Mouse (Mus musculus): ENCODE measurements around the gene Adcy6.

Adcy6 gene

GRCm38 (mm10) chr15:98609331-98610130 is at the start of gene Adcy6:
TSS of gene Adcy6 (minus strand) at chr15:98610076.
- in situ Hi-C loops (cut with MboI; ENCODE audit: low pct_unique_long_range_greater_than_20kb in 1 of 2, low sequenced_read_pairs in 2 of 2, unreplicated experiment in 1 of 2), result no loop called here

- in situ Hi-C loops (cut with MboI; ENCODE audit: low pct_unique_long_range_greater_than_20kb in 1 of 2, low sequenced_read_pairs in 2 of 2, unreplicated experiment in 1 of 2), result no loop called here
Measured at GRCm38 (mm10) chr15:98656982-98657751, 47.3 kb upstream of the Adcy6 start.

GRCm38 (mm10) chr15:98652174-98652573 is 42.3 kb upstream of the Adcy6 start:
- in situ Hi-C loops (cut with MboI; ENCODE audit: low pct_unique_long_range_greater_than_20kb in 1 of 2, low sequenced_read_pairs in 2 of 2, unreplicated experiment in 1 of 2), result no loop called here

- in situ Hi-C loops (cut with MboI; ENCODE audit: low pct_unique_long_range_greater_than_20kb in 1 of 2, low sequenced_read_pairs in 2 of 2, unreplicated experiment in 1 of 2), result no loop called here
Measured at GRCm38 (mm10) chr15:98651431-98651830, 41.6 kb upstream of the Adcy6 start.

- in situ Hi-C loops (cut with MboI; ENCODE audit: low pct_unique_long_range_greater_than_20kb in 1 of 2, low sequenced_read_pairs in 2 of 2, unreplicated experiment in 1 of 2), result no loop called here
Measured at GRCm38 (mm10) chr15:98648071-98648470, 38.2 kb upstream of the Adcy6 start.

- in situ Hi-C loops (cut with MboI; ENCODE audit: low pct_unique_long_range_greater_than_20kb in 1 of 2, low sequenced_read_pairs in 2 of 2, unreplicated experiment in 1 of 2), result no loop called here
Measured at GRCm38 (mm10) chr15:98647308-98647707, 37.4 kb upstream of the Adcy6 start.

- in situ Hi-C loops (cut with MboI; ENCODE audit: low pct_unique_long_range_greater_than_20kb in 1 of 2, low sequenced_read_pairs in 2 of 2, unreplicated experiment in 1 of 2), result no loop called here
Measured at GRCm38 (mm10) chr15:98646737-98647136, 36.9 kb upstream of the Adcy6 start.

- in situ Hi-C loops (cut with MboI; ENCODE audit: low pct_unique_long_range_greater_than_20kb in 1 of 2, low sequenced_read_pairs in 2 of 2, unreplicated experiment in 1 of 2), result no loop called here
Measured at GRCm38 (mm10) chr15:98645057-98646026, 35.5 kb upstream of the Adcy6 start.

GRCm38 (mm10) chr15:98644406-98644805 is 34.5 kb upstream of the Adcy6 start:
- in situ Hi-C loops (cut with MboI; ENCODE audit: low pct_unique_long_range_greater_than_20kb in 1 of 2, low sequenced_read_pairs in 2 of 2, unreplicated experiment in 1 of 2), result no loop called here

- in situ Hi-C loops (cut with MboI; ENCODE audit: low pct_unique_long_range_greater_than_20kb in 1 of 2, low sequenced_read_pairs in 2 of 2, unreplicated experiment in 1 of 2), result no loop called here
Measured at GRCm38 (mm10) chr15:98640157-98640556, 30.3 kb upstream of the Adcy6 start.

- in situ Hi-C loops (cut with MboI; ENCODE audit: low pct_unique_long_range_greater_than_20kb in 1 of 2, low sequenced_read_pairs in 2 of 2, unreplicated experiment in 1 of 2), result no loop called here
Measured at GRCm38 (mm10) chr15:98637155-98637554, 27.3 kb upstream of the Adcy6 start.

GRCm38 (mm10) chr15:98636517-98636916 is 26.6 kb upstream of the Adcy6 start:
- in situ Hi-C loops (cut with MboI; ENCODE audit: low pct_unique_long_range_greater_than_20kb in 1 of 2, low sequenced_read_pairs in 2 of 2, unreplicated experiment in 1 of 2), result no loop called here

GRCm38 (mm10) chr15:98635291-98635841 is 25.5 kb upstream of the Adcy6 start:
- in situ Hi-C loops (cut with MboI; ENCODE audit: low pct_unique_long_range_greater_than_20kb in 1 of 2, low sequenced_read_pairs in 2 of 2, unreplicated experiment in 1 of 2), result no loop called here

GRCm38 (mm10) chr15:98634541-98635081 is 24.7 kb upstream of the Adcy6 start:
- in situ Hi-C loops (cut with MboI; ENCODE audit: low pct_unique_long_range_greater_than_20kb in 1 of 2, low sequenced_read_pairs in 2 of 2, unreplicated experiment in 1 of 2), result no loop called here

GRCm38 (mm10) chr15:98633822-98634470 is 24.1 kb upstream of the Adcy6 start:
- in situ Hi-C loops (cut with MboI; ENCODE audit: low pct_unique_long_range_greater_than_20kb in 1 of 2, low sequenced_read_pairs in 2 of 2, unreplicated experiment in 1 of 2), result no loop called here

- in situ Hi-C loops (cut with MboI; ENCODE audit: low pct_unique_long_range_greater_than_20kb in 1 of 2, low sequenced_read_pairs in 2 of 2, unreplicated experiment in 1 of 2), result no loop called here
Measured at GRCm38 (mm10) chr15:98632921-98633320, 23.0 kb upstream of the Adcy6 start.

GRCm38 (mm10) chr15:98632107-98632744 is 22.4 kb upstream of the Adcy6 start:
- in situ Hi-C loops (cut with MboI; ENCODE audit: low pct_unique_long_range_greater_than_20kb in 1 of 2, low sequenced_read_pairs in 2 of 2, unreplicated experiment in 1 of 2), result no loop called here
